Mouse (Mus musculus) liver, adult 2 months (tissue): ENCODE measurements around the gene Olfr872. TPM values are rescaled to one million over a fixed set of nuclear protein-coding genes. Genes with fewer than 3 reads are reported as not detected.
"Not testable (repeated sequence)": the region's sequence is repeated elsewhere in the genome, so short reads cannot be mapped to it uniquely, and the experiment has no call there.

Experiments
- DNase-seq: peaks from one replicate; pipeline ENCODE4 v3.0.0-alpha.2; 2011; ENCODE audit warnings: low read depth, low spot score; ENCODE audit errors: extremely low read depth
- H3K27ac ChIP-seq: fragments of 200-500 bp; replicated peaks from 2 replicates; pipeline ENCODE4 v1.5.1; 2012; ENCODE audit warnings: low read depth, mild to moderate bottlenecking, control low read depth, inconsistent platforms, low read length; ENCODE audit not compliant: insufficient read depth
- H3K27me3 ChIP-seq: fragments of 200-500 bp; 2 replicates; pipeline ENCODE4 v1.6.1; 2012; ENCODE audit warnings: mild to moderate bottlenecking, moderate library complexity, low read length, inconsistent platforms; ENCODE audit not compliant: control insufficient read depth, insufficient read depth
- H3K36me3 ChIP-seq: fragments of 200-500 bp; 2 replicates; pipeline ENCODE4 v1.6.1; 2012; ENCODE audit warnings: low read length, inconsistent platforms; ENCODE audit not compliant: control insufficient read depth, insufficient read depth
- H3K4me1 ChIP-seq: fragments of 200-500 bp; 2 replicates; pipeline ENCODE4 v1.6.1; 2011; ENCODE audit warnings: low read length; ENCODE audit not compliant: control insufficient read depth, insufficient read depth
- H3K4me3 ChIP-seq: fragments of 200-500 bp; 2 replicates; pipeline ENCODE4 v1.5.1; 2011; ENCODE audit warnings: low read depth, mild to moderate bottlenecking, control low read depth, low read length, moderate library complexity; ENCODE audit not compliant: insufficient read depth
- H3K79me2 ChIP-seq: fragments of 200-500 bp; 2 replicates; pipeline ENCODE4 v1.6.1; 2012; ENCODE audit warnings: inconsistent platforms, mild to moderate bottlenecking, low read length, moderate library complexity; ENCODE audit not compliant: control insufficient read depth, insufficient read depth
- H3K9ac ChIP-seq: fragments of 200-500 bp; 2 replicates; pipeline ENCODE4 v1.6.1; 2012; ENCODE audit warnings: low read depth, mild to moderate bottlenecking, control low read depth, inconsistent platforms, low read length
- CTCF ChIP-seq: fragments of 200-500 bp; IDR thresholded peaks from 2 replicates; pipeline ENCODE4 v1.5.1; 2011; ENCODE audit warnings: low read depth, low read length, control low read depth
- POLR2A ChIP-seq: fragments of 200-500 bp; IDR thresholded peaks from 2 replicates; pipeline ENCODE4 v1.6.1; 2011; ENCODE audit warnings: low read length, control low read depth; ENCODE audit not compliant: insufficient read depth; ENCODE audit errors: extremely low read depth
- WGBS: fragments of 180-500 bp; shearing (Covaris S2); methylation state at CpG from one replicate; pipeline ENCODE4 v1.1.7; 2018; 5-methylcytosine and 5-hydroxymethylcytosine counted together
- polyA plus RNA-seq: library from polyadenylated mRNA; depleted of rRNA; stranded (reverse); fragments of >200 nt; gene quantifications from 2 replicates; pipeline ENCODE4 v1.2.3, GENCODE M21; 2012; rRNA removed
- total RNA-seq: library from RNA; depleted of rRNA; stranded (reverse); fragments of >200 nt; gene quantifications from 2 replicates; pipeline ENCODE4 v1.2.3, GENCODE M21; 2014; rRNA removed

Olfr872 gene
- total and polyA plus RNA-seq, 2 experiments = not detected

- no peaks in the 10 kb centered on the region for H3K4me1 ChIP-seq
- TF ChIP-seq CTCF (no peak), POLR2A (no peak)
Observed at GRCm38 (mm10) chr9:20237378-20237777, 459 bp downstream of the Olfr872 start.

GRCm38 (mm10) chr9:20282051-20282450, 45.1 kb downstream of the Olfr872 start, which contains the start of gene Olfr39:
Olfr39 (plus strand) TSS chr9:20282351.
- Histone ChIP-seq H3K4me1 (no peaks in the 10 kb centered on the region), H3K79me2 (no peaks in the 10 kb centered on the region), H3K36me3 (no peaks in the 10 kb centered on the region), H3K4me3 (no peak within 1 kb of the TSS), H3K27ac (no peak within 1 kb of the TSS), H3K9ac (no peak within 1 kb of the TSS), H3K27me3 (no peaks in the 10 kb centered on the region)
- no peak for TF ChIP-seq CTCF
- TF ChIP-seq POLR2A = no peak
- 70% methylated on average over 1 of the region's 1 CpGs for WGBS
- DNase-seq = no peak

More at GRCm38 (mm10) chr9:20237378-20237777, 459 bp downstream of the Olfr872 start:
- Histone ChIP-seq H3K27me3 (no peaks in the 10 kb centered on the region), H3K9ac (no peak overlapping the region), H3K36me3 (no peaks in the 10 kb centered on the region), H3K4me3 (no peak overlapping the region), H3K27ac (no peak overlapping the region), H3K79me2 (no peaks in the 10 kb centered on the region)
- 62% methylated on average over 2 of the region's 2 CpGs for WGBS
- no peak for DNase-seq

- H3K4me1 ChIP-seq, H3K4me3 ChIP-seq, H3K9ac ChIP-seq, H3K36me3 ChIP-seq, H3K79me2 ChIP-seq, H3K27ac ChIP-seq, DNase-seq, H3K27me3 ChIP-seq: not testable (repeated sequence)
- WGBS = 77% methylated on average over 5 of the region's 5 CpGs
Observed at GRCm38 (mm10) chr9:20295562-20295961, 58.6 kb downstream of the Olfr872 start.

GRCm38 (mm10) chr9:20298232-20298631, 61.3 kb downstream of the Olfr872 start, which contains the start of gene Olfr873:
Olfr873 (plus strand) TSS chr9:20298532.
- no peaks in the 10 kb centered on the region for H3K4me1 ChIP-seq
- no peaks in the 10 kb centered on the region for H3K79me2 ChIP-seq
- TF ChIP-seq CTCF = no peak
- no peak for TF ChIP-seq POLR2A
- no peak for DNase-seq
- H3K36me3 ChIP-seq = no peaks in the 10 kb centered on the region
- no peak within 1 kb of the TSS for H3K4me3 ChIP-seq
- no peak within 1 kb of the TSS for H3K27ac ChIP-seq
- H3K27me3 ChIP-seq = no peaks in the 10 kb centered on the region
- whole genome bisulfite sequencing = 86% methylated on average over 1 of the region's 1 CpGs
- H3K9ac ChIP-seq = no peak within 1 kb of the TSS

Other genes with a start within 250 kb of the Olfr872 start
- not detected in 2 replicates for gene Olfr866, start 209.1 kb upstream of the Olfr872 start, total RNA-seq
- not detected in 2 replicates for gene Olfr866, start 209.1 kb upstream of the Olfr872 start, polyA plus RNA-seq
- not detected in 2 replicates for gene Olfr867, start 179.6 kb upstream of the Olfr872 start, total RNA-seq
- gene Olfr867, start 179.6 kb upstream of the Olfr872 start, polyA plus RNA-seq = not detected in 2 replicates
- not detected in 2 replicates for gene Olfr868, start 138.5 kb upstream of the Olfr872 start, total RNA-seq
- gene Olfr868, start 138.5 kb upstream of the Olfr872 start, polyA plus RNA-seq = not detected in 2 replicates
- gene Olfr869, start 108.1 kb upstream of the Olfr872 start, total RNA-seq = not detected in 2 replicates
- not detected in 2 replicates for gene Olfr869, start 108.1 kb upstream of the Olfr872 start, polyA plus RNA-seq
- gene Olfr870, start 63.1 kb upstream of the Olfr872 start, total RNA-seq = not detected in 2 replicates
- gene Olfr870, start 63.1 kb upstream of the Olfr872 start, polyA plus RNA-seq = not detected in 2 replicates
- gene Olfr871, start 24.9 kb upstream of the Olfr872 start, total RNA-seq = not detected in 2 replicates
- not detected in 2 replicates for gene Olfr871, start 24.9 kb upstream of the Olfr872 start, polyA plus RNA-seq
- gene Olfr39, start 45.2 kb downstream of the Olfr872 start, total RNA-seq = not detected in 2 replicates
- not detected in 2 replicates for gene Olfr39, start 45.2 kb downstream of the Olfr872 start, polyA plus RNA-seq
- gene Olfr873, start 61.4 kb downstream of the Olfr872 start, total RNA-seq = not detected in 2 replicates
- not detected in 2 replicates for gene Olfr873, start 61.4 kb downstream of the Olfr872 start, polyA plus RNA-seq
- gene Olfr18, start 99.0 kb downstream of the Olfr872 start, total RNA-seq = not detected in 2 replicates
- gene Olfr18, start 99.0 kb downstream of the Olfr872 start, polyA plus RNA-seq = not detected in 2 replicates
- gene Zfp560, start 148.1 kb downstream of the Olfr872 start, total RNA-seq = 6.7 and 7.8 TPM in 2 replicates
- 3.5 and 4.6 TPM in 2 replicates for gene Zfp560, start 148.1 kb downstream of the Olfr872 start, polyA plus RNA-seq
- gene Zfp26, start 223.0 kb downstream of the Olfr872 start, total RNA-seq = 8.2 and 8.8 TPM in 2 replicates
- gene Zfp26, start 223.0 kb downstream of the Olfr872 start, polyA plus RNA-seq = 0.70 and 1.1 TPM in 2 replicates